Mouse (Mus musculus): ENCODE measurements around the gene Zfp536. TPM values are rescaled to one million over a fixed set of nuclear protein-coding genes. Genes with fewer than 3 reads are reported as not detected.
"Not testable (repeated sequence)": the region's sequence is repeated elsewhere in the genome, so short reads cannot be mapped to it uniquely, and the experiment has no call there.

Gene Zfp536
- polyA plus RNA-seq, 2 experiments from 2014 or later: 0.42 TPM; not detected in 1

DNA sequence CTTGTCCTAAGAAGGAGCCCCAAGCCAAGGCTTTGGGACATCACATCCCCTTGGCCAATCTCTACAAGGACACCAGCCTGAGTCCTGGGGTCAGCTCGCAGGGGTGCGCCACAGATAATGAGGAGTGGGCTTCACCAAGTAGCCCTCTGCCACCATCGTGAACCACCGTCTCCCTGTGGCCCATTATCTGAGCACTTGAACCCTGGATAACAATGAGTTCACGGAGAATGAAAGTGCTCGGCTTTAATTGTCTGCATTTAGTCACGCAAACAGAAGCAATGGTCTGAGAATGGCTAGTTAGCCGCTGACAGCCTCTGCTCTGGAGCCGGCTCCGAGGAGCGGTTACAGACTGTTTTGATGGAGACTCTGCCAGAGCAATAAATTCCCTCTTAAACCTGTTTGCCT, 84.3 kb downstream of the Zfp536 start:
- no peak for ATAC-seq

DNA sequence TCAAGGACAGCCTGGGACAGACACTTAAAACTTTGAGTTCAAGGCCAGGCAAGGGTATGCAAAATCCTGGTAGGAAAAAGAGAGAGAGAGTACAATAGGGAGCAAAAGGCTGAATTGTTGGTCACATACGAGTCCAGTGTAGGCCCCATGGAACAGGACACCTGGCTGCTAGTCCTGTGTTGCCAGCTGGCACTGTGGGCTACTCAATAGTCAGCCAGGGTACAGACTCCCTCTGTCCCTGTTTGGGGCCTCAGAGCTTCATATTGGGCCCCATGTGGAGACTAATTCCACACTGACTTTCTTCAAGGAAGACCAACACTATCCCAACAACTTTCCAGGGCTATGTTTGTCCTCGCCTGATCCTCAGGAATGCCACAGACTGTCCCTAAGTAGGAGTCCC, 87.1 kb downstream of the Zfp536 start:
- no peak for ATAC-seq

DNA sequence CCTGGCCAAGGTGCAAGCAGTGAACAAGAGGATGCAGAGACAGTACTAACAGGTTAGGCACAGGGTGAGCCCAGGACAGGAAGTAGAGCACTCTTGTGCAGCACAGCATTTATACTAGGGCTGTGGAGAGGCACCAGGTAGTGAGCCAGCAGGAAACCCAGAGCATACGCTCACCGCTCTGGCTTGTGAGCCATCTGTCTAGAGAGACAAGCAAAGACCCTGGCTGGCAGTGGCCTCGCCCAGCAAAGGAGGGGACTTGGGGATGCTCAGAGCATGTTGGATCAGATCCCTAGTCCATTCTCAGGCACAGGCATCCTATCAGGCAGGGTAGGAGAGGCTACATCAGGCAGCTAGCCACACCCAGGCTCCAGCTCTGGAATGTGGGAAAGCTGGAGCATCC, 88.2 kb downstream of the Zfp536 start:
- no peak for ATAC-seq

DNA sequence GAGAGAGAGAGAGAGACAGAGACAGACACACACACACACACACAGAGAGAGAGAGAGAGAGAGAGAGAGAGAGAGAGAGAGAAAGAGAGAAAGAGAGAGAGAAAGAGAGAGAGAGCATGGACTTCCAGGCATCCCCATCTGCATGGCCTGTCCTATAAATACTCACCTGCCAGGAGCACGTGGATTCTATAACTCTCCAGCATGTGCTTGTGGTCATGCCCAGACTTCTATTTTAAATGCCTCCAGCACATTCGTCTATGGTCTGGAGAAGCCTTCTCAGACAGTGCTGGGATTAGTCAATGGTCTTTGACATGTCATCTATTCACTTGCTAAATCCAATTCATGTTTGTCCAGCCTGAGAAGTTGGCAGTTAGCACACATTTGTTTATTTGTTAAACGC, 92.1 kb downstream of the Zfp536 start:
- no peak for ATAC-seq

DNA sequence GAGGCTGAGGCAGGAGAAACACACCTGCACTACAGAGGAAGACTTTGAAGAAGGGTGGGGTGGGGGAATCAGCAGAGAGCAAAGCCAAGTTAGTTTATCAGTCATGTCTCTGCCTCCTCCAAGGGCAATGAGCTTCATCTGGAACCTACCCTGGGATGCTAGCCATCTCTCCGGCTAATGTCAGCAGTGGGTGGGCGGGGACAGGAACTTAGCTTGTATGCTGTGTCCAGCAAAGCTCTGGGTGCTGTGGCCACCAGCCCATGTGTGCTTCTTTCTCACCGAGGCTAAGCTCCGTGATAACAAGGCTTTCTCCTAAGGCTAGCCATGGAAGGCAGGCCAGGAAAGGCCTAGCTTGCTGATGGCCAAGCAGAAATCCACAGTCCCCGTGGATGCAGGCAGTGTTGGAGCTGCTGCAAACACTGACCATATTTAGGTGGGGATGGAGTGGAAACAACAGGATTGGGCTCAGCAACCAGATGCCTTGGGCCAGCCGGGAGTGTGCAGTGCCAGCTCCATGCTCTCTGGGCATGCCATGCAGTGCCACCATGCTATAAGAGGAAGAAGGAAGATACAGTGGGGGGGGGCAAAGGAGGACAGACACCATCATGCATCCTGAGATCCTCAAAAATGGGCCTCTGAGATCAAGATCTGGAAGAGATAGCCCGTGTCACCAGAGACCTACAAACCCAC, 109.6 kb downstream of the Zfp536 start:
- ATAC-seq: no peak

DNA sequence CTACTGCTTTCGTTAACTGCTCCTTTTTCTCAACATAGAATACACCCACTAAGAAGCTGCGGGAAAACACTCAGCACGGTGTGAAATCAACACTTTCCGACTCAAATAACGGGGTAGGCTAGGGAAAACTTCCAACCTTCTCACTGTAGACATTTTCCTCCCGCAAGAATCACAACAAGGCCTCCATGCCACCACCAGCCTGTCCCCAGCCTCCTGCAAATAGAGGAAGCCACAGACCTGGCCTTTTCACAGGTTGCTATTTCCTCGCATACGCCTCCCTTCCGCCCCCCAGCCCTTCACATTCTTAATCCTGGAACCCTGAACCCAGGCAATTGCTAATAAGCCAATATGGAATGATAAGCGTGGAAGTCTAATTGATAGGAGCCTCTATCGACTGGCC, 124.8 kb downstream of the Zfp536 start:
- ATAC-seq: no peak

DNA sequence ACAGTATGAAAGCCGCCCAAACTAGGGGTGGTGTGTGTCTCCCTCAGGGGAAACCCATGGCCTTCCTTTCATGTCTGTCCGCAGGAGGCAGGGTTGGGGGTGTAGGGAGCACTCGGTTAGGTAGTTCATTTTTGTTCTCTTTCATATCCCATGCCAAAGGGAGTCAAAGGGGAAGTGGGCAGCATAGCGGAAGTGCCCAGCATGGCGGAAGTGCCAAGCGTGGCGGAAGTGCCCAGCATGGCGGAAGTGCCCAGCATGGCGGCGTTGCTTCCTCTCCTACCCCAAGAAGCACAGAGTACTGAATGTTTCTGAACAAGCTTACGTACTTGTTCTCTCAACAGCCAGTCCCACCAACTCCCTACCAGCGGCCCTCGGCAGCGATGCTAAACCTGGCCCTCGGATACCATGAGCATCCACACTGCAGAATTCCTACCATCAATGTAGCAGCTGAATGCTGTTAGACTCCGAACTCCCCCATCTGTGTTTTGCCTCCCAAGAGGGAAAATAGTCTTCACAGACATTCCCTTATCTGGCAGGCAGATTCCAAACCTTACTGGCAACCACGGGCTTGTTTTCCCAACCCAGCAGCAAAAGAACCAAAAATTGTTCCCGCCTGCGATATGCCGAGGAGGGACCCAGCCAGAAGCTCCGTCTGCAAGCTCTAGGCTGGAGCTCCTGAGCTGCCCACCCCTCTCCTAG, 125.4 kb downstream of the Zfp536 start:
- ATAC-seq: no peak

DNA sequence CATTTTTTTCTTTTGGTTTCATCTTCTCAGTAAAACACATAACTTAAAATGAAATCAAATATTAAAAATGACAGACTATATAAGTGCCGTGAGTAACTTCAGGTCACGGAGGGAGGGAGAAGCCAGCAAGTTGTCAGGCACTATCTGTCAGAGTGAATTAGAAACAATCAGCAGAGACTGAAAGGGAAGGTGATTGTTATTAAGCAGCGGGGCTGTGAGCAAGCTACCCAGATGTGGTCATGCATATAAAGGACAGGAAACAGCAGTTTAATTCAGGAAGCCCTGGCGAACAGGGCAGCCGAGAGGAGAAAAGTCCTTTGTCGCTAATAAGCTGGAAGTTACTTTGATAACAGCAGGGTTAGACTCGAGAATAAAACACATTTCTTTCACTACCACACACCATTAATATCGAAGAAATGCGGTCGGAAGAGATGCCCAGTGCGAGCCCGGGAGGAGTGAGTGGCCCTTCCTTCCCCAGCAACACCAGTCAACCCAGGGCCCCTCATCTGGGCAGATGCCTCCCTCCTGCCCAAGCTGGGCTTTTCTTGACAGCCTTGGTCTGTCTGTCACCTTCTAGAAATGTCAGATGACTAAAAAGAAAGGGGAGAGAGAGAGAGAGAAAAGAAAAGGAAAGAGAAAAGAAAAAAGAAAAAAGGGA, 133.6 kb downstream of the Zfp536 start:
- no peak for ATAC-seq

DNA sequence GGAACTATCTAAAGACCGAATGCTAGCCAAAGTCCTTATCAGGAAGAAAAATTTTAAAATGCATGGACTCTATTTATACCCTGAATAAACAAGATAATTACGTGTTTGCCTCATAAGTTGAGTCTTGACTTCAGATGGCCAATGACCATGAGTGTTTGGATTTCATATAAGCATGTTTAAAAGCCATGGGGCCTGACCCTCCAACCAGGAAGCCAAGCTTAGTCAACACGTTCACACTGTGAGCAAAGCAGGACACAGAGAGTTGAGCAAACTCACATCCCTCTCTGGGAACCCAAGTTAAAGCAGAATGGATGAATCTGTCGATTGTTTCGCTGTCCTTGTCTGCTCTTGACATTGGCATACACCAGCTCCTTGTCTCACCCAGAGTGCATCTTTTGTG, 138.6 kb downstream of the Zfp536 start:
- ATAC-seq: no peak

DNA sequence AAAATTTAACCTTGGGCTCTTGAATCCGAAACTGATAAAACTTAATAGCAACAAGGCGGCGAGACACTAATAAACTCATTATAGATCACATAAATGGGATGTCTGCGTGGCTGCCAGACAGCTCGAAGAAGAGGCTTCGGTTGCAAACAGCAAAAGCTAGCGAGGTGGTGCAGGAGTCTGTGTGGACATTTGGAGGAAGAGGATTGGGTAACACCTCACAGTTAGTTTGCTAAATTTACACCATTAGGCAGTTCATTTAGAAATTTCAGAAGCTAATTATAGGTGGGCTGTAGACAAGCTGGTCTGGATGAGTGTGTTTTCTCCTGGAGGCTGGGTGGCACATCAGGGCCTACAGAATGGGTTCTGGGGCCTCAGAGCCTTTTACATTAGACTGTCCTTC, 143.0 kb downstream of the Zfp536 start:
- no peak for ATAC-seq

DNA sequence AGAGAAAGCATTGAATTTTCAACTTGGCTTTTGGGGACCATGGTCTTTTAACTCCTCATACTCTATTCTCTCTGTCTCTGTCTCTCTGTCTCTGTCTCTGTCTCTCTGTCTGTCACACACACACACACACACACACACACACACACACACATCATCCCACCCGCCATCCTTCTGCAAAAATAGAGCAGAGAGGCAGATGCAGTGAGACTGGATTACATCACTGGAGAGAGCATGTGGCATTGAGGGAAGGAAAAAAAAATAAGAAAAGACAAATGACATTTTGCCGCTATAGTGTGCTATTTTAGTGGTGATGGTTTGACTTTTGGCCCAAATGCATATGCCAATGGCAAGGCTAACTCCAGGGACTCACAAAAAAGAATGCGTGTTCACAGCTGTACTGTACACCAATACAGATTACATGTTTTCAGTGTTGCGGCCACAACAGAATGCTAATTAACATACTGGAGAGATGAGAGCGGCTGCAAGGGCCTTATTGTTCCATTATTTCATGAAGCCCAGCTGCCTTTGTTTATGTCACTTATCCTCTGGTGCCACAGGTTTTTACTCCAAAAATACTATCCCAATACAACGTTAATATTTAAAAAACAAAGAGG, 145.4 kb downstream of the Zfp536 start:
- no peak for ATAC-seq

DNA sequence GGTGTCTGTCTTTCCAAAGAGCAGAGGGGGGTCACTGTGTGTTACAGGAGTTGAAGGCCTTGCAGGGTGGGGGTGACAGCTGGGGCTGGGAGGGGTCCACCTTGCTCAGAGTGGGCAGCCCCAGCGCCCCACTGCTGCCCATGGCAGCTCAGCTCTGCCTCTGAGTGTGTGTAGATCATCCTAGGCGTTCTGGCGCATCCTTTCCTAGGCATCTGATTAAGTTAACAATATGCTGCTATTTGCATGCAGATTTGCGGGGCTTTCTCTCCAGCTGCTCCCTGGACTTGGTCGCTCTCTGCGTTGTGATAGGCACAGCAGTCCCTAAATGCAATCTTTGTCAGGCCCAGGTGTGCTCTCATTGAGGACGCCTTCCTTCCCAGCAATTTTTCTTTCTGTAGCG, 147.7 kb downstream of the Zfp536 start:
- no peak for ATAC-seq

DNA sequence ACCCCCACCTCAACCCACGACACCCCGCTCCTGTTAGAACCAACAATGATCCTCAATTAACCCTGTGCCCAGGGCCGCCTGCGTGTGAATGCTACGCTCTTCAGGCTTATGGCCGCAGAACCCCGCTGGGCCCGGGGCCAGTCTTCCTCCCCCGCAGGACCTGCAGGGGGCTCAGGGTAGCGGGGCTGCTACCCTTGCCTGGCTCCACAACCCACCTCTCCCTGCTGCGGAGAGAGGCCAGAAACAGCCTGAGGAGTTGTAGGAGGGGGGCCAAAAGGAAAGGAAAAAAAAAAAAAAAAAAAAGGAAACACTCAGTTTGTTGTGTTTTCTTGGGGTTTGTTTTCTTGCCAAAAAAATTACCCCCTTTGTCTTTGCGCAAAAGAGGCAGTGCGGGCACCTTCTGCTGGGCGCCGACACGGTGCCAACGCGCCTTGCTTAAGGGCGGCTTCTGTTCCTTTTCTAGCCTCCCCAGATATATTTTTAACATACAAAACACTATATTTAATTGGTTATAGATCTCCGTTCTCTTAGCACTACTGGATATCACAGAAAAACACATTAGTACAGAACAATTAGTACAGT, 148.6 kb downstream of the Zfp536 start:
- ATAC-seq: no peak

DNA sequence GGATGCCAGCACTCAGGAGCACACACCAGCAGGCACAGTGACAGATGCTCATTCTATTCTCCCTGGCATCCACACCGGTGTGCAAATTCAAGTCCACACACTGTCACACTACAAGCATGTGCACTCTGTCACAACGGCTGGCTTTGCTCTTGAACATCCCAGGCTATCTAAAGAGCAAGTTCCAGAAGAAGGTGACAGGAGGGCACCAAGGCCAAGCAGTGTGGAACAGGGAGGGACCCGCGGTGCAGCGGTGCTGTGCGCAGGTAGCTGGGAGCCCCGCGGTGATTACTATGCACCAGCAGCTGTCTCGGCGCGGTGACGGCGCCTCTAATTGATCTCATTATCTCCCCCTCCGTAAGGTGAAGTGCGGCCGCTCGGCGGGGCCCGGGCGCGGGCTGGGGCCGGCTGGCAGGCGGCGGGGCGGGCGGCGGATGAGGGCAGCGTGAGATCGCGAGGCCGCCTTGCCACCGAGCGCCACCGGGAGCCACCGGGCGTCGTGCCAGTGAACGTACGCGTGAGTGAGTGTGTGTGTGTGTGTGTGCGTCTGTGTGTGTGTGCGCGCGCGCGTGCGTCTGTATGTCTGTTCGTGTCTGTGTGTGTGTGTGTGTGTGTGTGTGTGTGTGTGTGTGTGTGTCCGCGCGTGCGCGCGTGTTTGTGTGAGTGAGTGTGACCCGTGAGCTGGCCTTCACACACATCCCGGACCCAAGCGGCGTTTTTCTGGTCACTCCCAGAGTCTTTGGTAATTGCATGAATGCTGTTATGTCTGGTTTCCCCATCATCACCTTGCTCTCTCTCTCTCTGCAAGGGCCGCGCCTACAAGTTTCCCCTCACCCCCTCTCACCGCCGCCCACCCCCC, 149.3 kb downstream of the Zfp536 start:
- no peak for ATAC-seq

DNA sequence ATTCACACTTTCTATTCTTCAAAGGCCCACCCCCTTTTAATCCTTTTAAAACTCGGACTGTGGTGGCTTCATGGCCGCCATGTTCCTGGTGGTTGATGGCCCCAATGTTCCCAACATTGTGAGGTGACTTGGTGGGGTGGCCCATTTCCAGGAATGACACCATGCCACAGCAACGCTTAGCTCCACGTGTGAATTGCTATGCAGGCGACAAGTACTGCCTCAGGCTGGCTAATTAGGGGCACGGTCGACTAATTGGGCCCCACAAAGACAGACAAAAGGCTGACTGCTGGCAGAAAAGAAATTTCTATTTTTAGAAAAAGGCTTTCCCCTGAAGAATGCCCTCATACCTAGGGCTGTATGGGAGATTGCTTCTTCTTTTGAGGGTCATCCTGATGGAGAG, 154.2 kb downstream of the Zfp536 start:
- no peak for ATAC-seq

DNA sequence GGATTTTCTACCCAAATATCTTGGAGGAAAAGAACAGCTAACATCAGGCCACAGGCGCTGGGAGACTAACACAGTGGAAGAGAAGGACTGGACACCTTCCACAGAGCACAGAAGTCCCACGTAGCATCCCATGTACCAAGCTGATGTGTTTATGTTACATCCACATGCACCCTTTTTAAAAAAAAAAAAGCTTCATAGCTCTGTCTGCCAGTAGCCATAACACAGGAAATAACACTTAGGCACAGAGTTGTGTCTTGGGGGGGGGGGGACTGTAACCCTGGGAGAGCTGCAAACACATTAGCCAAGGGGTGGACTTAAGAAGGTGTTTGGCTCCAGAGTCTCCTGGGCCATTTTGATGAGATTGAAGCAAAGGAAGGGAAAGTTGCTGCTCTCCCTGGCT, 155.6 kb downstream of the Zfp536 start:
- ATAC-seq: no peak

DNA sequence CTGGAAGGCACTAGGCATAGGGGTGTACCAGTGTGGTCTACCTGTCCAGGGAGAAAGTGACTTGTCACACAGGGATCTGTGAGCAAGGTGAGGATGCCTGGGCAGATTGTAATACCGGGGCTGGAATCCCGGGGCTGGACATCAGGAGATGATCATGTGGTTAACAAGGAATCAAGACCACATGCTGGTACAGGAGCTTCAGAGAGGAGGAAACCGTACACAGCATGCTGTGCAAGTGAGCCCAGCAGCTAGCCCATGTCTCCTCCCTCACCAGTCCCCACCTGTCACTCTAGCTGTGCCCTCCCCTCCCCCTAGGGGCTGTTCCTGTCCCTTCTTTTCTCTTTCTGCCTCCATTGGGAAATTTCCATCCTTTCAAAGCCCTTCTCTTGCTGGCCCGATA, 157.5 kb downstream of the Zfp536 start:
- no peak for ATAC-seq

DNA sequence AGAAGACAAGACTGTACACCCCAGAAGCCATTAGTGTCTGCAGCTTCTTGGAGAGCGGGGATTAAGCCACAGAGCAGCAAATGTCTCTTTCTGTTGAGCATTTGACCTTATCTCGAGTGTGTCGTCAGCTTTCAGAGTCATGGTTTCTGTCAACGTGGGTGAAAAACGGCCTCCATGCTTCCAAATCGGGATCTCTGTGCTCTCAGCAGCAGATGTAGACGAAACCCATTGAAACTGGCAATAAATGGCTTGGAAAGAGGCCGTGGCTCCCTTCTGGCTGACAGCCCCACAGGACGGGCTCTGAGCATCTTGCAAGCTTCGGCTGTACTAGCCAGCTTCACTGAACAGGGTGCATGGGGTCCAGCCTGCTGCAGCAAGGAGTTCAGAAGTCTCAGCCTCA, 159.1 kb downstream of the Zfp536 start:
- ATAC-seq: no peak

DNA sequence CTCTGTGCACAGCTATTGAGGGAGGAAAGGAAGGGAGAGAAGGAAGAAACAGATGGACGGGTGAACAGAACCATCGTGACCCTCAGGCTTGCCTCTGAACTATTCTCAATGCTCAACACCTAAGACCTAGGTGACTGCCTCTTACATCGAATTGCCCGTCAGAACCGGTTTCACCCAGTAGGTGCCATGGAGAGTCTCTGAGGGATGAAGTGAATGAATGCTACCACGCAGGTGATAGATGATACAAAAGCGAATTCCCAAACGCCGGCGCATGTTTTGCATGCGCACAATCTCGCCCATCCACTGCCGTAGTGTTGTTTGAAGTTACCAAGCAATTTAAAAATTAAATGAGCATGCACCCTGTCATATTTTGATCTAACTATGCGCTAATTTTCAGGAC, 164.9 kb downstream of the Zfp536 start:
- no peak for ATAC-seq

DNA sequence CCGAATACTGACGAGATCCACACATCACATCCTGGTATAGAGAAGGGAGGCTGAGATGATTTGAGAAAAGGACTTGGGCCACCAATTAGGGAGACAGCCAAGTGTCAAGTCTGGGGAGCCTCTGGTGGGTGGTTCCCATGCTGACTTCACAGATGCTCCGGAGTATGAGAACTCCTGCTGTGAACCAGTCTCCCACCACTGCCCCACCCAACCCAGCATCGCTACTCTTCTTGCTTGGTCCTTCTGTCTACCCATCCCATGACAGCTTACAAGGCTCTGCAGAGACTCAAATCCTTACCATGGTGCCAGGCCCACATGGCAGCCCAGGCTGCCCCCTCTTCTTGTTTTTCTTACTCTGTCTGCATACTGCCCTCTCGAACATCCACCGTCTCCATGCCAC, 165.5 kb downstream of the Zfp536 start:
- no peak for ATAC-seq

DNA sequence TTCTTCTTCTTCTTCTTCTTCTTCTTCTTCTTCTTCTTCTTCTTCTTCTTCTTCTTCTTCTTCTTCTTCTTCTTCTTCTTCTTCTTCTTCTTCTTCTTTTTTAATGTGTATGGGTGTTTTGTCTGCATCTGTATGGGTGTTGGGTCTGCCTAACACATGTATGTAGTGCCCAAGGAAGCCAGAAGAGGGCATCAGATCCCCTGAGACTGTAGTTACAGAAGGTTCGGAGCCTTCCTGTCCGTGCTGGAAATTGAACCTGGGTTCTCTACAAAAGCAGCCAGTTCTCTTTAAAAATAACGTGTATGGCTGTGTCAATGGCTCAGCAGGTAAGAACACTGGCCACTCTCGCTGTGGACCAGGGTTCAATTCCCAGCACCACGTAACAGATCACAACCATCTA, 167.0 kb downstream of the Zfp536 start:
- no peak for ATAC-seq

DNA sequence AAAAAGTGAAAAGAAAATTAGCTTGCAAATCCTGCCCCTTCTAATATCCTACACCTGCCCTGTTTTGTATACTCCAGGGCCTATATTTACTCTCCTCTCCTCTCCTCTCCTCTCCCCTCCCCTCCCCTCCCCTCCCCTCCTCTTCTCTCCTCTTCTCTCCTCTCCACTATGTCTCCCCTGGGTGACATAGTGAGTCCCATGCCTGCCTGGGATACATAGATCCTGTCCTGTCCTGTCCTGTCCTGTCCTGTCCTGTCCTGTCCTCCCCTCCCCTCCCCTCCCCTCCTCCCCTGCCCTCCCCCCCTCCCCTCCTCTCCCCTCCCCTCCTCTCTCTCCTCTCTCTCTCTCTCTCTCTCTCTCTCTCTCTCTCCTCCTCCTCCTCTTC, 169.9 kb downstream of the Zfp536 start:
- ATAC-seq: not testable (repeated sequence)

Data from CD4-positive, CD25-positive, alpha-beta regulatory T cell, adult 4 months (primary cell).